Mouse (Mus musculus) kidney, adult 2 months (tissue): ENCODE results near the gene Pdzd7. TPM values are rescaled to one million over a fixed set of nuclear protein-coding genes. Genes with fewer than 3 reads are reported as not detected.

Source experiments
- DNase-seq: peaks from one replicate; pipeline ENCODE4 v3.0.0; 2021
- H3K27ac ChIP-seq: fragments of 200-500 bp; 2 replicates; pipeline ENCODE4 v1.5.1; 2012; ENCODE audit warnings: low read depth, low read length, control low read depth, inconsistent platforms; ENCODE audit not compliant: insufficient read depth
- H3K27me3 ChIP-seq: fragments of 200-500 bp; replicated peaks from 2 replicates; pipeline ENCODE4 v1.6.1; 2012; ENCODE audit warnings: mild to moderate bottlenecking, moderate library complexity, low read length, inconsistent platforms; ENCODE audit not compliant: control insufficient read depth, insufficient read depth
- H3K36me3 ChIP-seq: fragments of 200-500 bp; 2 replicates; pipeline ENCODE4 v1.6.1; 2012; ENCODE audit warnings: mild to moderate bottlenecking, moderate library complexity, low read length, inconsistent platforms; ENCODE audit not compliant: control insufficient read depth, insufficient read depth
- H3K4me1 ChIP-seq: fragments of 200-500 bp; 2 replicates; pipeline ENCODE4 v1.6.1; 2011; ENCODE audit warnings: low read length; ENCODE audit not compliant: control insufficient read depth, insufficient read depth
- H3K4me3 ChIP-seq: fragments of 200-500 bp; 2 replicates; pipeline ENCODE4 v1.5.1; 2011; ENCODE audit warnings: mild to moderate bottlenecking, low read depth, low read length, control low read depth; ENCODE audit not compliant: insufficient read depth
- CTCF ChIP-seq: fragments of 200-500 bp; conservative IDR thresholded peaks from 2 replicates; pipeline ENCODE4 v1.5.1; 2011; ENCODE audit warnings: low read depth, mild to moderate bottlenecking, control low read depth, low read length, moderate library complexity, mixed read lengths; ENCODE audit not compliant: insufficient read depth, insufficient read length
- POLR2A ChIP-seq: fragments of 200-500 bp; IDR thresholded peaks from one replicate; pipeline ENCODE4 v1.6.1; 2011; ENCODE audit warnings: low read depth, low read length, control low read depth
- WGBS: fragments of 180-500 bp; shearing (Covaris S2); methylation state at CpG from one replicate; pipeline ENCODE4 v1.1.7; 2018; 5-methylcytosine and 5-hydroxymethylcytosine counted together
- polyA plus RNA-seq: library from polyadenylated mRNA; depleted of rRNA; stranded (reverse); fragments of >200 nt; gene quantifications from 2 replicates; pipeline ENCODE4 v1.2.3, GENCODE M21; 2012; rRNA removed

Gene Pdzd7
- polyA plus RNA-seq, 1 experiment, result 0.74 TPM

DNA sequence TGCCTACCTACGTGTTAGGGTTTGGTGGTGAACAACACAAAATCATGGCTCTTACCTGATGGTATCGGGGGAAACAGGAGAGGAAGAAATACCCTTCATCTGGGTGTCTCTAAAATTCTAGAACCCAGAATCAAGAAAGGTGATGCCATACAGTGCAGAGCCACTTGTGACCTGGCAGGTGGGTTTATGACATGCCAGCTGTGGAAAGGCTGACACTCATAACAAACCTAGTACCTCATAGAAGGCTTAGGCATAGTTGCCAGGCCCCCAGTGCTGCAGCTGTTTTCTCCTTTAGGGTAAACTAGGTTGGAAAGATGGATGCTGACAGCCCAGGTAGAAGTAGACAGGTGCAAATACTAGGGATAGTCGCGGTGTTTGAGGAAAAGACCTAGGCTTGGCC lies 61.1 kb downstream of the Pdzd7 start:
- Histone ChIP-seq H3K36me3 (peaks cover 2% of the 10 kb centered on the region; the same call in 1 of the 2 replicates), H3K4me3 (no peak overlapping the region), H3K27ac (no peak overlapping the region), H3K4me1 (peaks cover 9% of the 10 kb centered on the region), H3K27me3 (no peaks in the 10 kb centered on the region)
- no peak for DNase-seq
- TF ChIP-seq POLR2A, result no peak
- TF ChIP-seq CTCF, result no peak
- 94% methylated on average over 4 of the region's 4 CpGs for WGBS

DNA sequence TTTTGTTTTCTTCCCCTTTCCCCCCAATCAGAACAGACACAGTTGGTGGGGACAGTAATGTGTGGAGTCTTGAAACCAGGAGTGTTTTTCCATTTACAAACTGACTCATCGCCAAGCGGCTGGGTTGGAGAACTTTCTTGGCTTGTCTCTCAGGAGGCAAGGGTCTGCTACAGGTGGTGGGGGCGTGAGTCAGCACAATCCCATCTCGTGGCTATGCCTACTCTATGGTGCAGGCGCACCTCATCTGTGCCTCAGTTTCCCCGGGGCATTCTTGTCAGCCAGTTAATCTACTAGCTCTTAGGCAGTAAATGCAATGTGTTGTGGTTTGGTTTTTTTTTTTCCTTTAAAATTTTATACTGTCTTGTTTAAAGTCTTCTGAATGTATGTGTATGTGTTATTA lies 62.2 kb downstream of the Pdzd7 start:
- no peak for TF ChIP-seq CTCF
- no peak for TF ChIP-seq POLR2A
- Histone ChIP-seq H3K27me3 (no peaks in the 10 kb centered on the region), H3K4me3 (no peak overlapping the region), H3K27ac (no peak overlapping the region), H3K4me1 (peaks cover 9% of the 10 kb centered on the region), H3K36me3 (peaks cover 3% of the 10 kb centered on the region; the same call in 1 of the 2 replicates)
- no peak for DNase-seq
- WGBS, result 87% methylated on average over 6 of the region's 6 CpGs

DNA sequence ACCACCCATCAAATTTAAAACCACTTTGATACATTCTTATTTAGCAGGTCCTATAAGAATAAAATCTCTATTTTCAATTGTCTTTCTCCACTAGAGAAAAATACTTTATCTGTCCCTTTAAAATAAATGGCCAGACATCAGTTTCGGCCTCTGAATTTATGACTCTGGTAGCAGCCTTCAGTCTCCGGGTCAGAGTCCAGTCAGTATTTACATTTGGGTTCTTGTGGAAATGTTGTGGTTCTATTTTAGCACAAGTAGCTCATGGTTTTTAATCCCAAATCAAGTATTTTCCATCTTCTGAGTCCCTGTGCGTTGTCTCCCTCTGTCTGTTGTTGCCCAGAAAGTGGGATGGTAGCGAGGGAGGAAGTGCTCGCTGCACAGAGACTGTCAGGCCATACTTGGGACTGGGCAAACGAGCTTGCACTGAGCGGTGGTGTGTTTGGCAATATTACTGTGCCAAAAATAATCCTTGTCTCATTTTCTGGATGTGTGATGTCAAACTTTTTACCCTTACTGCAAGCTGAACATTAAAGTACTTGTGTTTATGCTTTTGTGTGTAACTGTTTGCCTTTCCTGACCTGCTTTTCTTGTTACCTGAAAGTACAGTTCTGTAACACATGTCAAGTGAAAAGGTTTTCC lies 62.9 kb downstream of the Pdzd7 start:
- Histone ChIP-seq H3K36me3 (peaks cover 8% of the 10 kb centered on the region; the same call in 1 of the 2 replicates), H3K4me1 (peaks cover 9% of the 10 kb centered on the region), H3K4me3 (no peak overlapping the region), H3K27ac (peak overlapping the region; percentile 12; the same call in 1 of the 2 replicates), H3K27me3 (no peaks in the 10 kb centered on the region)
- DNase-seq, result peak; percentile 30
- WGBS, result 38% methylated on average over 7 of the region's 7 CpGs
- TF ChIP-seq POLR2A (no peak), CTCF (no peak)

DNA sequence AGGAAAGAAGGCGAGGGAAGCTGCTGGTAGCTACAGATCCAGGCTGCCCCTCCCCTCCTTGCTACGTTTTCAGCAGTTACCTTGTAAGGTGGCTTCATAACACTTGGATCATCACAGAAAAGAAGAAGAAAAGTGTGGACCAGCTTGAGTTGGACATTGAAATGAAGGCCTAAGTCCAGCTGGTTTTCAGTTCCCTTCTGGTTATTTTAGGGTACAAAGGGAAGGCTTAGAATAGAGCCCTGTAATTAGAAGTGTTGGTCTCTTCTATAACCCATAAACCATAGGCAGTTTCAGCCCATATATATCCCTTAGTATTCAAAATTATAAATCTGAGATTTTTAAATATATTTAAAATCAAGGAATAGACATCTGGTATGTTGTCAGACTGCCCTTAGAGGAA lies 64.7 kb downstream of the Pdzd7 start:
- no peak overlapping the region for H3K4me3 ChIP-seq
- TF ChIP-seq CTCF, result no peak
- no peak for TF ChIP-seq POLR2A
- no peak overlapping the region for H3K27ac ChIP-seq
- peaks cover 8% of the 10 kb centered on the region for H3K36me3 ChIP-seq
- peaks cover 6% of the 10 kb centered on the region for H3K4me1 ChIP-seq
- no peak for DNase-seq
- 60% methylated on average over 2 of the region's 2 CpGs for WGBS
- H3K27me3 ChIP-seq, result no peaks in the 10 kb centered on the region

DNA sequence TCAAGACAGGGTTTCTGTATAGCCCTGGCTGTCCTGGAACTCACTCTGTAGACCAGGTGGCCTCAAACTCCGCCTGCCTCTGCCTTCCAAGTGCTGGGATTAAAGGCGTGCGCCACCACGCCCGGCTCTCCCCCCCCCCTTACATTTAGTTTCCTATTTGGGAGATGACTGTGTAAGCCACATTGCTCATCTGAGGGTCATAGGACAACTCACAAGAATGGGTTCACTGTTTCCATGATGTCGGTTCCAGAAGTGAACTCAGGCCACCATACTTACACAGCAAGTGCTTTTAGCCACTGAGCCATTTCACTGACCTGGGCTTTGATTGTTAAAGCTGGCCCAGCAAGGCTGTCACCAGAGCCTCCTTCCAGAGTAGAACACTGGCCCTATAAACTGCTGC lies 68.4 kb downstream of the Pdzd7 start:
- Histone ChIP-seq H3K27ac (no peak overlapping the region), H3K4me1 (no peaks in the 10 kb centered on the region), H3K27me3 (no peaks in the 10 kb centered on the region), H3K36me3 (peaks cover 18% of the 10 kb centered on the region), H3K4me3 (no peak overlapping the region)
- no peak for DNase-seq
- TF ChIP-seq CTCF, result no peak
- TF ChIP-seq POLR2A, result no peak
- WGBS, result 86% methylated on average over 6 of the region's 6 CpGs

Other genes starting within 250 kb of the Pdzd7 start
- gene Slf2, start 114.6 kb downstream of the Pdzd7 start, polyA plus RNA-seq, result 10.5 and 31.1 TPM in 2 replicates
- 92.2 and 119 TPM in 2 replicates for gene Sema4g, start 56.6 kb downstream of the Pdzd7 start, polyA plus RNA-seq
- 14.8 and 15.0 TPM in 2 replicates for gene Twnk, start 40.1 kb downstream of the Pdzd7 start, polyA plus RNA-seq
- 86.5 and 87.9 TPM in 2 replicates for gene Mrpl43, start 39.3 kb downstream of the Pdzd7 start, polyA plus RNA-seq
- 54.7 and 74.3 TPM in 2 replicates for gene Lzts2, start 31.3 kb downstream of the Pdzd7 start, polyA plus RNA-seq
- 20.8 and 23.5 TPM in 2 replicates for gene Sfxn3, start 1.8 kb upstream of the Pdzd7 start, polyA plus RNA-seq
- gene Kazald1, start 29.5 kb upstream of the Pdzd7 start, polyA plus RNA-seq, result 1.9 and 2.1 TPM in 2 replicates
- gene Tlx1, start 105.0 kb upstream of the Pdzd7 start, polyA plus RNA-seq, result not detected in 2 replicates
- 0.06 TPM in 1 of 2 replicates, not detected in the other for gene Lbx1, start 190.1 kb upstream of the Pdzd7 start, polyA plus RNA-seq